Mouse (Mus musculus): ENCODE measurements at regions not wholly inside any gene's neighbourhood (a gene's known extent, or its start where the extent isn't known, plus 50 kb on each side); places are given as distances from the start of the nearest gene placed in this dataset.

GRCm38 (mm10) chr11:56442381-56442780, 401.6 kb upstream of the Nmur2 start:
- peak; percentile 12 for DNase-seq

GRCm38 (mm10) chr11:56441071-56441470, 400.3 kb upstream of the Nmur2 start:
- DNase-seq = peak; percentile 9

- DNase-seq = no peak
These were observed 390.3 kb upstream of the Nmur2 start for GRCm38 (mm10) chr11:56431089-56431488.

GRCm38 (mm10) chr11:56384761-56385160, 344.0 kb upstream of the Nmur2 start:
- DNase-seq = no peak

- DNase-seq = peak; percentile 7
These were observed 336.7 kb upstream of the Nmur2 start for GRCm38 (mm10) chr11:56377535-56377934.

GRCm38 (mm10) chr11:56374329-56374728, 333.5 kb upstream of the Nmur2 start:
- no peak for DNase-seq

- no peak for DNase-seq
These were observed 332.8 kb upstream of the Nmur2 start for GRCm38 (mm10) chr11:56373624-56374023.

- DNase-seq = no peak
These were observed 316.9 kb upstream of the Nmur2 start for GRCm38 (mm10) chr11:56357690-56358089.

GRCm38 (mm10) chr11:56351798-56352366, 311.1 kb upstream of the Nmur2 start:
- no peak for DNase-seq

- no peak for DNase-seq
These were observed 310.4 kb upstream of the Nmur2 start for GRCm38 (mm10) chr11:56351231-56351630.

- no peak for DNase-seq
These were observed 309.0 kb upstream of the Nmur2 start for GRCm38 (mm10) chr11:56349766-56350165.

GRCm38 (mm10) chr11:56348408-56348807, 307.6 kb upstream of the Nmur2 start:
- no peak for DNase-seq

- DNase-seq = no peak
These were observed 302.3 kb upstream of the Nmur2 start for GRCm38 (mm10) chr11:56343083-56343482.

- no peak for DNase-seq
These were observed 300.9 kb upstream of the Nmur2 start for GRCm38 (mm10) chr11:56341731-56342130.

- no peak for DNase-seq
These were observed 300.2 kb upstream of the Nmur2 start for GRCm38 (mm10) chr11:56341040-56341439.

GRCm38 (mm10) chr11:56338511-56338910, 297.7 kb upstream of the Nmur2 start:
- DNase-seq = peak; percentile 75

GRCm38 (mm10) chr11:56335937-56336336, 295.1 kb upstream of the Nmur2 start:
- DNase-seq = no peak

- DNase-seq = no peak
These were observed 279.5 kb upstream of the Nmur2 start for GRCm38 (mm10) chr11:56320293-56320692.

- no peak for DNase-seq
These were observed 274.6 kb upstream of the Nmur2 start for GRCm38 (mm10) chr11:56315221-56315987.

GRCm38 (mm10) chr11:56309549-56309948, 268.7 kb upstream of the Nmur2 start:
- DNase-seq = no peak

- no peak for DNase-seq
These were observed 267.7 kb upstream of the Nmur2 start for GRCm38 (mm10) chr11:56308383-56309105.

- DNase-seq = peak; percentile 11
These were observed 266.2 kb upstream of the Nmur2 start for GRCm38 (mm10) chr11:56307051-56307450.

GRCm38 (mm10) chr11:56290651-56291578, 250.1 kb upstream of the Nmur2 start:
- peak; percentile 28 for DNase-seq
